Mouse (Mus musculus) lung, adult 2 months (tissue): ENCODE measurements around the gene Wars2. TPM values are rescaled to one million over a fixed set of nuclear protein-coding genes. Genes with fewer than 3 reads are reported as not detected.

ENCODE experiments used
- DNase-seq: peaks from one replicate; pipeline ENCODE4 v3.0.0; 2022
- H3K4me1 ChIP-seq: fragments of 200-500 bp; 2 replicates; pipeline ENCODE4 v1.6.1; 2011; ENCODE audit warnings: low read length; ENCODE audit not compliant: control insufficient read depth, insufficient read depth
- H3K4me3 ChIP-seq: fragments of 200-500 bp; replicated peaks from 2 replicates; pipeline ENCODE3; 2011; ENCODE audit warnings: low read depth, mild to moderate bottlenecking, control low read depth, low read length; ENCODE audit errors: extremely low read depth
- CTCF ChIP-seq: fragments of 200-500 bp; IDR thresholded peaks from 2 replicates; pipeline ENCODE4 v1.5.1; 2011; ENCODE audit warnings: mild to moderate bottlenecking, low read length, control low read depth; ENCODE audit not compliant: insufficient read depth
- POLR2A ChIP-seq: fragments of 200-500 bp; IDR thresholded peaks from 2 replicates; pipeline ENCODE4 v1.6.1; 2011; ENCODE audit warnings: low read depth, mild to moderate bottlenecking, control low read depth, low read length, borderline replicate concordance; ENCODE audit errors: extremely low read depth
- WGBS: fragments of 180-500 bp; shearing (Covaris S2); methylation state at CpG from one replicate; pipeline ENCODE4 v1.1.7; 2018; 5-methylcytosine and 5-hydroxymethylcytosine counted together
- polyA plus RNA-seq: library from polyadenylated mRNA; depleted of rRNA; stranded (reverse); fragments of >200 nt; gene quantifications from 2 replicates; pipeline ENCODE4 v1.2.3, GENCODE M21; 2012; rRNA removed

The Wars2 gene
- polyA plus RNA-seq, 1 experiment: 3.7 TPM

DNA sequence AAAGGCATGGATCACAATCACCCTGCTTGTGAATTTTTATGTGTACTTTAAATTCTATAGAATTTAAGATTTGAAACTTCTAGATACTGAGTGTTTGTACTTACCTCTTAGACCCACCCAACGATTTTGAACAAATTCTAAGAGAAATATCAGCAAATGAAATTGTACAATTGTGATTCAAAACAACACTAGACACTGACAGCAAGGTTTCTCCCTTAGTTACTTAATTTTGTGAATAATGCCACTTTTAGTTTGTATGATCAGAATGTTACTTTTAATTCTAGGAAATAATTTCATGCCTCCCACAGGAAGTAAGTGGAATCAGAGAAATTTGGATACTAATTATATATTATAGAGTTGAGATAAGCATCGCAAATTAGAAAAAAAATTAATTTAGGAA lies 119.5 kb downstream of the Wars2 start:
- 42% methylated on average over 2 of the region's 2 CpGs for WGBS
- Histone ChIP-seq H3K4me1 (no peaks in the 10 kb centered on the region), H3K4me3 (no peak overlapping the region)
- TF ChIP-seq POLR2A (no peak), CTCF (no peak)
- DNase-seq: no peak

DNA sequence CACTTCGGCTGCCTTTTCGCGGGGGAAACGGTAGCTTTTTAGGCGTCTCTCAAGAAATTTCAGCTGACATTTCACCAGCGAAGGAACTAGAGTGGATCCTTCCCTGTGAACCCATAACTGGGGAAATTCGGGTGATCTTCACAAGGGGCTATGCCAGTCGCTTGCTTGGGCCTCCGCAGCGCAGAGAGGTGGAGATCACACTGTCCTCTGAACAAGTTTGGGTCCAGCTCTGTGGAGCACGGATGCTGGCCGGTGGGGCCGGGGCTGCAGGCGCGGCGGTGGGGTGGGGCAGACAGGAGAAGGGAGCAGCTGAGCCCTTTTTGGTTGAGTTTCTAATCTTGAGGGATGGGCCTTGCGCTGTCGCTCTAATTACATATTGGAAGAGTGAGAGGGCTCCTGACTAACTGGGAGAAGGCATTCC lies 120.5 kb downstream of the Wars2 start:
- WGBS: 3% methylated on average over 18 of the region's 18 CpGs
- no peaks in the 10 kb centered on the region for H3K4me1 ChIP-seq
- TF ChIP-seq POLR2A (no peak), CTCF (no peak)
- no peak overlapping the region for H3K4me3 ChIP-seq
- no peak for DNase-seq

DNA sequence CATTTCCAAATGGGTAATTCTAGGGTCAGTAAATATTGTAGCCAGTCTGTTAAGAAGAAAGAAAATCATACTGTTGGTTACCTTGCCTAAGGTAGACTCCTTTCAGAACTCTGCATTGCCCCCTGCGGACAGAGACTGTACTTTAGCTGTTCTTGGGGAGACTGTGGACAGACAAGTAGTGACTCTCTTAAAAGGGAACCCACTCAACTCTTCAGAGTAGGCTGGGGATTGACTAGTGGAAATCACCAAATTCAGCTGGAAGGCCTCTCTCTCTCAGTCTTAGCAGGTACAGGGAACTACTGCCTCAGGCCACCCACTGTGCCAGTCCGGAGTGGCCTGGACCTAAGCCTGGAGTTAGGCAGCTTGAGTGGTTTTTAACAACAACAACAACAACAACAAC lies 121.1 kb downstream of the Wars2 start:
- no peak for DNase-seq
- WGBS: 16% methylated on average over 2 of the region's 2 CpGs
- H3K4me1 ChIP-seq: no peaks in the 10 kb centered on the region
- no peak for TF ChIP-seq CTCF
- TF ChIP-seq POLR2A: no peak
- no peak overlapping the region for H3K4me3 ChIP-seq

DNA sequence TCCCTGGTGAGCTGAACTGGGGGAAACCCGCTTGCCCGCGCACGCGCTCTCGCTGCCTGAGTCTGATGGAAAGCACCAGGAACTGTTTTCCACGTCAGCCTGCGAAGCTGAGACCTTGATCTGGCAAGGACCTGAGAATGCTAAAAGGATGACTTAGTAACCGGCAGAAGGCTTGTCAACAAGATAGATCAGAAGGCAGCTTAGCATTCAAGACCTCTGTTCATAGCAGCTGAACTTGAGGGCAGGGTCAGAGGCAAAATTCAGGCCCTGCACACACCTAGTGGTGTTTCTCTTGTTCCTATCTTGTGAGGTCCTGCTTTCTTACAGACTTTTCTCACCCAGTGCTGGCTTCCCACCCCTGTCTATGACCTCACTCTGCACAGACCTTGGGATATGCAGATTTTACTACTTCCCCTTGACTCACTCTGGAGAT lies 122.6 kb downstream of the Wars2 start:
- Histone ChIP-seq H3K4me3 (no peak overlapping the region), H3K4me1 (no peaks in the 10 kb centered on the region)
- TF ChIP-seq POLR2A (no peak), CTCF (no peak)
- 21% methylated on average over 9 of the region's 9 CpGs for WGBS
- no peak for DNase-seq

DNA sequence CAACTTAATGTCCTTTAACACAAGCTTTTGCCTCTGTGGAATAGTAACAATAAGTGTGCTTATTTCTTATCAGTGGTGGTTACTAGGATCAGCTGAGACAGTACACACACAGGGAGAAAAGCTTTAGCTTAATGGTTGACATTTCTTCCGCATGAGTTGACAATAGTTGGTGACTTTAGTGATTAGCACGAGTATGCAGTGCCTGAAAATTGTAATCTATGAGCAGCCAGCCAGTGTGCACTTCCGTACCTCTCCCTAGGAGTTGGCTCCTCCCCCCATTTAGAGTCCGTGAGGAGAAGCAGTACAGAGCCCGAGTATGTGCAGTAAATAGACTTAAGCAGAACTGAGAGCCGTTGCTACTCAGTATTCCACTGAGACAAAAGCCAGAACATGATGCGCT lies 123.8 kb downstream of the Wars2 start:
- no peak for TF ChIP-seq POLR2A
- no peak for TF ChIP-seq CTCF
- H3K4me1 ChIP-seq: no peaks in the 10 kb centered on the region
- no peak overlapping the region for H3K4me3 ChIP-seq
- no peak for DNase-seq
- 27% methylated on average over 7 of the region's 7 CpGs for WGBS

DNA sequence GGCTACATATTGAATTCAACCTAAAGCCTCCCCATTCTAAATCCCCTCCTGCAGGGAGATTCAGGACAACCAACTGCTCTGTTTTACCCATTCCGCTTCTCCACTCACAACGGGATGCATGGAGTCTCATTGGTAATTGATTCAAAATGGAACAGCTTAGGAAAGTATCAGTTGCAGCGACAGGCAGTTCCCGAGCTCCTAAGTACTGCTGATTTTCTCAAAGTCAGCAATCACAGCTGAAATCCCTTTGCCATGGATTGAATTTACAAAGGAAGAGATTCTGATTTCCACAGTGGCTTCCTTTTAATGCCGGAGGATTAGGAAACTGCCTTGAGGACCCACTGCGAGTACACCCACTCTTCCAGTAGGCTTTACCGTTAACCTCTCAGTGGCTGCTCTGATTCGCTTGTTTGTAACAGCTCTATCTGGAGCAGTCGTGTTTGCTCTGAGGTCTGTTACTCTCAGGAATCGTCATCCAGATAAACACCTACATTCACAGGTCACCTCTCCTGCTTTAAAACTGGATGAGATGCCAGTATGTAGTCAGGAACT lies 126.0 kb downstream of the Wars2 start:
- Histone ChIP-seq H3K4me3 (no peak overlapping the region), H3K4me1 (no peaks in the 10 kb centered on the region)
- TF ChIP-seq CTCF: no peak
- TF ChIP-seq POLR2A: no peak
- 50% methylated on average over 10 of the region's 10 CpGs for whole genome bisulfite sequencing
- no peak for DNase-seq

DNA sequence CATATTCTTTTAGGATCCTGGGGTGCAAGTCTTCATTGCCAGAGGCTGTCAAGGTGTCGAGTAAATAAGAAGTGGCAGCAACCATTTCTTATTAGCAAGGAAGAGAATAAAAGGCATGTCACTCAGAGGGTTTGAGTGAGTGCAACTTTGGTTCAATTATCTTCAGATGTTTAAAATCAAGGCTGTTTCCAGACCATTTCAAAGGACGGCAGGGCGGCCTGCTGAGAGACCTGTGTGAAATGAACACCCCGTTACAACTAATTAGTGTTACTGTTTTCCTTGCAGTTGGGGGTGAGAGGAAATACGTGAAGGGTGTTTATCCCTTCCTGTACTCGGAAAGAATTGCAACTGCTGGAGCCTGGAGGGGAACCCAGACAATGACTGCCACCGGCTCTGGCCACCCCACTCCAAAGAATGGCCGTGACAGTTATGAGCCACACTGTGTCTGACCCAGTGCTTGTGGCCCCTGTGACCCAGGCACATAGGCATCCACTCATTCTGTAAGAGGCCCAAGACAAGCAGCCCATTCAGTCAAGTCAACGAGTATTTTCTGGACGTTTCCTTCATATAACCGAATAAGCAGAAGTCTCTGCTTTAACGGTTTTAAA lies 137.2 kb downstream of the Wars2 start:
- 51% methylated on average over 12 of the region's 12 CpGs for WGBS
- no peak for DNase-seq
- H3K4me3 ChIP-seq: no peak overlapping the region
- TF ChIP-seq CTCF: no peak
- TF ChIP-seq POLR2A: no peak
- no peaks in the 10 kb centered on the region for H3K4me1 ChIP-seq

DNA sequence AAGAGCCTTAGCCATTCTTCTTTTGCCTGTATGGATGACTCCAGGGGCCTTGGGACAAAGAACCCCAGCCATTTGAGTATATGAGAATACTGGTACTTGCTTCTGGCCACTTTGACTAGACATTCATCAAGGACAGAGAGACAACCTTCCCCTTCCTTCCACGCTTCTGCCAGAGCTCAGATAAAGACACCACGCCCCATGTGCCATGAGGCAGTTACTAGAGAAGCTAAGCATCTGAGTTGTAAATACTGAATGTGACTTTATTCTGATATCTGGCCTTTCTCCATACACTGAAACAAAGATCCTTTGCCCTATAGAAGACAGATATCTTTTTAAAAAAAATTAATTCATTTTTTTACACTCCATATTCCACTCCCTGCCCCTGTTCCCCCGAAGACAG lies 138.8 kb downstream of the Wars2 start:
- DNase-seq: no peak
- TF ChIP-seq CTCF (no peak), POLR2A (no peak)
- WGBS: 67% methylated on average over 3 of the region's 3 CpGs
- Histone ChIP-seq H3K4me3 (no peak overlapping the region), H3K4me1 (no peaks in the 10 kb centered on the region)

DNA sequence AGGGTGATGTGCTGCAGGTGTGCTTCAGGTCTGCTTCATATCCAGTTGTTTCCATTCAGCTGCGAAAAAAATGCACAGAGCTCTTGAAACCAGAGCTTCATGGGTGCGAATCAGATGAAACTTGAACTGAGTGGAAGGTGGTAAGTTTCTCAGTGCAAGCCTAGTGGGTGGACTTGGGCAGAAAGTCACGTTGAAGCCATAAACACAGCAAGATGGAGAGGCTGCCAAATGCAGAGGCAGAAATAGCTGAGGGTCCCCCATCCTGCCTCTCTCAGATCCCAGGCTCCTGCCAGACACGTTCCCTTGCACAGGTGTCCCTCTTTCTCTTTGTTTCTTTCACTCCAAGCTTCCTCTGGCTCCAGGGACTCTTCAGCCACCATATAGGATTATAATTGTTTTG lies 140.6 kb downstream of the Wars2 start:
- WGBS: 64% methylated on average over 4 of the region's 4 CpGs

DNA sequence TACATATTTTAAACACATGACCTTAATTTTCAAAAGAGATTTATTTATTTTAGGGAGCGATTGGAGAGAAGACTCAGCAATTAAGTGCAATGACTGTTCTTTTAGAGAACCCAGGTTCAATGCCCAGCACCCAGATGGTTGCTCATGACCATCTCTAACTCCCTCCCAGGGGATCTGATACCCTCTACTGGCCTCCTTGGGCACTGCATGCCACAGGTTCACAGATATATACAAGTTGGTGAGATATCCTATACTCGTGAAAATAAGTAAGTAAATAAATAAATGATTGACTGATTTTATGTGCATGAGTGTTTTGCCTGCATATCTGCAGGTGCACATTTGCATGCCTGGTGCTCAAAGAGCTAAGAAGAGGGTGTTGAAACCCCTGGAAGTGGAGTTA lies 147.4 kb downstream of the Wars2 start:
- 39% methylated on average over 2 of the region's 2 CpGs for WGBS
- no peak overlapping the region for H3K4me3 ChIP-seq
- DNase-seq: no peak
- H3K4me1 ChIP-seq: no peaks in the 10 kb centered on the region
- TF ChIP-seq CTCF: 0 out of 2 replicates have a peak, but pooled peaks have one; percentile 28
- no peak for TF ChIP-seq POLR2A

More for the DNA sequence above, 140.6 kb downstream of the Wars2 start:
- Histone ChIP-seq H3K4me3 (no peak overlapping the region), H3K4me1 (no peaks in the 10 kb centered on the region)
- TF ChIP-seq POLR2A: no peak
- no peak for TF ChIP-seq CTCF
- DNase-seq: no peak

Other genes starting within 250 kb of the Wars2 start
- gene Hao2, start 247.8 kb upstream of the Wars2 start, polyA plus RNA-seq: 0.65 TPM in 1 of 2 replicates, not detected in the other
- 0.07 and 3.0 TPM in 2 replicates for gene Tbx15, start 99.3 kb downstream of the Wars2 start, polyA plus RNA-seq